Comparison of ENCODE assay signal across 9 mouse cellular contexts in the genomic region with DNA sequence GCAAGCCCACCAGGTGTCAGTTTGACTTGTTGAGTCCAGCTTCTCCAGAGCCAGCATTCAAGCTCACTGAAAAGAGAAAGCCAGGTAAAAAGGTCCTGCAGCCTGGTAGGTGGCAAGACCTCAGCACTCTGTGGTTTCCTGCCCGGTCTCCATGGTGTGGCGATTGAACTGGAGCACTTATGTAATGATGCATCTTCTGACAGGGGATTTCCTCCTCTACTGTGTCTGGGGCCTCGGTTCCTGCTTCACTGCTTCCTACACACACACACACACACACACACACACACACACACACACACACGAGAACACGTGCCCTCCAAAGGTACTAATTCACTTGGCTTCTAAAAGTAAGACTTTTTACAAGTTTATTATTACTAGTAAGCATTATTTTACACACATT. TPM values are rescaled to one million over a fixed set of nuclear protein-coding genes. Genes with fewer than 3 reads are reported as not detected.
DNase-seq lines count a peak whose midpoint lies in the region; ATAC-seq and TF ChIP-seq lines count a peak whose summit lies in the region.
"Had no signal": no experiment of that assay in that cellular context is flagged by ENCODE, and none has a peak within 500 bp of the region (broad histone marks: within the 10 kb centered on the region; RNA-seq: fewer than 3 reads in every experiment).

No protein-coding gene starts in this region.

- peak overlapping the region; percentile 23; the same call in 1 of the 2 replicates for H3K4me2 ChIP-seq in hindbrain, embryonic 13.5 days
- no peak overlapping the region for H3K4me2 ChIP-seq in hindbrain, postnatal 0 days (ENCODE audit: low read depth, low read length)
- H3K4me2 ChIP-seq in intestine, embryonic 16.5 days (ENCODE audit: low read depth, low read length) = 0 out of 2 replicates have a peak overlapping the region, but pooled peaks have one; percentile 28
- H3K4me2 ChIP-seq in midbrain, postnatal 0 days (ENCODE audit: low read depth, low read length, poor library complexity, severe bottlenecking) = no peak overlapping the region

- peaks cover 27% of the 10 kb centered on the region for H3K4me1 ChIP-seq in hindbrain, embryonic 13.5 days (replicated peaks)
- H3K4me1 ChIP-seq in hindbrain, postnatal 0 days (ENCODE audit: insufficient read depth, low read length) = peaks cover 4% of the 10 kb centered on the region
- peaks cover 32% of the 10 kb centered on the region for H3K4me1 ChIP-seq in intestine, embryonic 16.5 days (ENCODE audit: control insufficient read depth, insufficient read depth, low read length)
- H3K4me1 ChIP-seq in midbrain, postnatal 0 days (ENCODE audit: insufficient read depth, low read length) = peaks cover 6% of the 10 kb centered on the region

- H3K9ac ChIP-seq in hindbrain, embryonic 13.5 days = no peak overlapping the region
- H3K9ac ChIP-seq in hindbrain, postnatal 0 days (replicated peaks; ENCODE audit: low read length) = no peak overlapping the region
- no peak overlapping the region for H3K9ac ChIP-seq in intestine, embryonic 16.5 days (ENCODE audit: low read depth, low read length)
- H3K9ac ChIP-seq in midbrain, postnatal 0 days (replicated peaks; ENCODE audit: low read length, poor library complexity, severe bottlenecking) = no peak overlapping the region

- ATAC-seq in hindbrain, embryonic 13.5 days (ENCODE audit: low FRiP score) = no peak
- no peak for ATAC-seq in hindbrain, postnatal 0 days
- ATAC-seq in intestine, embryonic 16.5 days = no peak
- ATAC-seq in frontal cortex, adult (ENCODE audit: low TSS enrichment) = no peak
- no peak for ATAC-seq in midbrain, postnatal 0 days (ENCODE audit: low FRiP score)

- H3K36me3 ChIP-seq in hindbrain, embryonic 13.5 days = no peaks in the 10 kb centered on the region
- H3K36me3 ChIP-seq in hindbrain, postnatal 0 days (ENCODE audit: insufficient read depth, low read length) = no peaks in the 10 kb centered on the region
- no peaks in the 10 kb centered on the region for H3K36me3 ChIP-seq in intestine, embryonic 16.5 days (ENCODE audit: control insufficient read depth, insufficient read depth, low read length)
- H3K36me3 ChIP-seq in macrophage (ENCODE audit: inconsistent target) = no peaks in the 10 kb centered on the region
- no peaks in the 10 kb centered on the region for H3K36me3 ChIP-seq in midbrain, postnatal 0 days (ENCODE audit: insufficient read depth, low read length)

- no peak overlapping the region for H3K4me3 ChIP-seq in hindbrain, embryonic 13.5 days
- H3K4me3 ChIP-seq in hindbrain, postnatal 0 days (ENCODE audit: low read length) = no peak overlapping the region
- no peak overlapping the region for H3K4me3 ChIP-seq in intestine, embryonic 16.5 days (ENCODE audit: low read length)
- peak overlapping the region; percentile 93; the same call in 1 of the 2 replicates for H3K4me3 ChIP-seq in macrophage (ENCODE audit: inconsistent target)
- H3K4me3 ChIP-seq in midbrain, postnatal 0 days (ENCODE audit: low read depth, low read length) = no peak overlapping the region

- 76% methylated on average over 5 of the region's 5 CpGs for WGBS in hindbrain, embryonic 13.5 days
- 74% methylated on average over 5 of the region's 5 CpGs for WGBS in hindbrain, postnatal 0 days
- WGBS in intestine, embryonic 16.5 days = 62% methylated on average over 5 of the region's 5 CpGs
- WGBS in macrophage (ENCODE audit: missing documents) = 4% methylated on average over 3 of the region's 5 CpGs
- 68% methylated on average over 5 of the region's 5 CpGs for WGBS in midbrain, postnatal 0 days

- intact Hi-C loops in left cerebral cortex, postnatal 10 days (cut with DNase I) = no loop called here

- H3K79me2 ChIP-seq in macrophage (ENCODE audit: inconsistent target) = peaks cover 70% of the 10 kb centered on the region

- H3K9me3 ChIP-seq in hindbrain, embryonic 13.5 days = no peaks in the 10 kb centered on the region
- H3K9me3 ChIP-seq in hindbrain, postnatal 0 days (ENCODE audit: low read length) = no peaks in the 10 kb centered on the region
- H3K9me3 ChIP-seq in intestine, embryonic 16.5 days (ENCODE audit: control insufficient read depth, low read length) = no peaks in the 10 kb centered on the region
- no peaks in the 10 kb centered on the region for H3K9me3 ChIP-seq in midbrain, postnatal 0 days (ENCODE audit: low read length)

- H3K27me3 ChIP-seq in hindbrain, embryonic 13.5 days = no peaks in the 10 kb centered on the region
- H3K27me3 ChIP-seq in hindbrain, postnatal 0 days (ENCODE audit: insufficient read depth, low read length) = no peaks in the 10 kb centered on the region
- H3K27me3 ChIP-seq in intestine, embryonic 16.5 days (replicated peaks; ENCODE audit: control insufficient read depth, insufficient read depth, low read length) = no peaks in the 10 kb centered on the region
- H3K27me3 ChIP-seq in midbrain, postnatal 0 days (ENCODE audit: insufficient read depth, low read length) = no peaks in the 10 kb centered on the region

- no peak for TF ChIP-seq CTCF in hindbrain, postnatal 0 days (IDR thresholded peaks at IDR 0.05; ENCODE audit: low read depth)
- TF ChIP-seq CTCF in midbrain, postnatal 0 days (IDR thresholded peaks at IDR 0.05) = no peak

- no peak overlapping the region for H3K27ac ChIP-seq in hindbrain, embryonic 13.5 days
- H3K27ac ChIP-seq in hindbrain, postnatal 0 days = no peak overlapping the region
- 0 out of 2 replicates have a peak overlapping the region, but pooled peaks have one; percentile 1 for H3K27ac ChIP-seq in intestine, embryonic 16.5 days (ENCODE audit: low read length)
- peak overlapping the region; percentile 89 for H3K27ac ChIP-seq in macrophage
- H3K27ac ChIP-seq in midbrain, postnatal 0 days (ENCODE audit: low read depth, low read length) = no peak overlapping the region

- DNase-seq in hindbrain, postnatal 0 days (ENCODE audit: low spot score) = no peak
- peak; percentile 70 for DNase-seq in brain, adult 2 months (ENCODE audit: low read depth, low spot score)
- DNase-seq in midbrain, postnatal 0 days (ENCODE audit: low spot score) = no peak
- DNase-seq in left cerebral cortex, postnatal 10 days (ENCODE audit: extremely low spot score in 1 of 2, low spot score in 2 of 2) = no peak

RNA-seq across cellular contexts. Expression of gene Susd6, which starts 2.6 kb away (rescaled TPM):
- 11.4 and 12.8 TPM in 2 replicates for polyA plus RNA-seq in hindbrain, embryonic 13.5 days (2015; fragmentation: Nextera tagmentation; extraction: Ambion mirVana)
- total RNA-seq in hindbrain, postnatal 0 days (2014; rRNA removed) = 21.3 and 26.3 TPM in 2 replicates
- polyA plus RNA-seq in hindbrain, postnatal 0 days (2015; fragmentation: Nextera tagmentation; extraction: Ambion mirVana) = 9.2 and 9.9 TPM in 2 replicates
- 16.4 and 20.0 TPM in 2 replicates for polyA plus RNA-seq in intestine, embryonic 16.5 days (2015; fragmentation: Nextera tagmentation; extraction: Ambion mirVana)
- total RNA-seq in macrophage (2018; cell fraction: chromatin; rRNA removed) = 100 to 1,000 TPM in 21 of 26 experiments, 10 to 100 TPM in 5; 82.5 to 344 (median 177) TPM
- total RNA-seq in macrophage (2018; cell fraction: cytosol; rRNA removed) = 100 to 1,000 TPM in 25 of 26 experiments, 10 to 100 TPM in 1; 98.6 to 237 (median 169) TPM
- total RNA-seq in macrophage (2018; cell fraction: nucleus; rRNA removed) = 100 to 1,000 TPM; 137 to 428 (median 289) TPM
- polyA plus RNA-seq in macrophage (2018) = 67.3 to 91.5 TPM (median 72.0 TPM) in 3 replicates
- 17.3 and 22.5 TPM in 2 replicates for total RNA-seq in midbrain, postnatal 0 days (2014; rRNA removed)
- 6.4 and 7.4 TPM in 2 replicates for polyA plus RNA-seq in midbrain, postnatal 0 days (2015; fragmentation: Nextera tagmentation; extraction: Ambion mirVana)
- total RNA-seq in left cerebral cortex, postnatal 10 days (2021) = 10 to 100 TPM; 23.8 to 24.0 TPM

RNA-seq across cellular contexts. Expression of gene Ccdc177, which starts 32.4 kb away (rescaled TPM):
- 3.8 and 4.0 TPM in 2 replicates for polyA plus RNA-seq in hindbrain, embryonic 13.5 days (2015; fragmentation: Nextera tagmentation; extraction: Ambion mirVana)
- total RNA-seq in hindbrain, postnatal 0 days (2014; rRNA removed) = 18.6 and 23.7 TPM in 2 replicates
- polyA plus RNA-seq in hindbrain, postnatal 0 days (2015; fragmentation: Nextera tagmentation; extraction: Ambion mirVana) = 1.8 and 2.0 TPM in 2 replicates
- 0.02 and 0.09 TPM in 2 replicates for polyA plus RNA-seq in intestine, embryonic 16.5 days (2015; fragmentation: Nextera tagmentation; extraction: Ambion mirVana)
- not detected for total RNA-seq in macrophage (2018; cell fraction: chromatin; rRNA removed)
- total RNA-seq in macrophage (2018; cell fraction: cytosol; rRNA removed) = not detected
- not detected for total RNA-seq in macrophage (2018; cell fraction: nucleus; rRNA removed)
- not detected in 3 replicates for polyA plus RNA-seq in macrophage (2018)
- total RNA-seq in midbrain, postnatal 0 days (2014; rRNA removed) = 22.4 and 25.5 TPM in 2 replicates
- 2.1 and 2.4 TPM in 2 replicates for polyA plus RNA-seq in midbrain, postnatal 0 days (2015; fragmentation: Nextera tagmentation; extraction: Ambion mirVana)
- 10 to 100 TPM; 18.6 to 18.8 TPM for total RNA-seq in left cerebral cortex, postnatal 10 days (2021)
- total RNA-seq: adrenal gland, adult 18-20 months had no signal

Comparison
In these comparisons a context has a peak if more than half of its experiments do, and no peak if none do; other contexts are left out.
1. H3K4me2 ChIP-seq: peak in hindbrain, embryonic 13.5 days (single experiment) and intestine, embryonic 16.5 days (single experiment); none in hindbrain, postnatal 0 days (single experiment) and midbrain, postnatal 0 days (single experiment).
2. H3K27ac ChIP-seq: peak in intestine, embryonic 16.5 days (single experiment) and macrophage (single experiment); none in hindbrain, embryonic 13.5 days (single experiment), hindbrain, postnatal 0 days (single experiment) and midbrain, postnatal 0 days (single experiment).